Mouse (Mus musculus): ENCODE measurements at regions not wholly inside any gene's neighbourhood (a gene's known extent, or its start where the extent isn't known, plus 50 kb on each side); places are given as distances from the start of the nearest gene placed in this dataset.

DNA sequence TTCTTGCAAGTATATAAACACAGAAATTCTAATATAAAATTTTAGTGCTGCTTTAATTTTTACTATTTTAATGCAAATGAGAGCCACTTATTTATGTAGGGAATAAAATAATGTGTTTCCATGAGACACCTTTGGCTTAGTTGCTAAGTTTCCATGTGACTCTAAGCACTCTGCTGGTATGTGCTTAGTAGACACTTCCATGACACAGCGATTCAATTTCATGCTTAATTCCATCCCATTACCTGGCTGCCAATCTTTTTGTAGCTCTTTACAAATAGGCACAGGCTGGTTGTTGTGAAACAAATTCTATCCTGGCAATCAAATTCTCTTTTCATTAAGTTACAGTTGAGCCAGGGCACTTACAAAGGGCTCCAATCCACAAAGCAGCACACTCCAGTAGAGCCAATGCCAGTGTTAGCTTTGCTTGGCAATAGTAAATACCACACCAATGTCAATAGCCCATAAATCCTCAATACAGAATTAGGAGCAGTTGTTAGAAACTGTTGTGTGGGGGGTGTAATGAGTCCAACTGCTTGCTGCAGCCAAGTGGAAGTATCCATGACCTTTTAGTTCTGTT, 1841.0 kb upstream of the Flrt2 start:
- TF ChIP-seq MYOD1 (IDR thresholded peaks at IDR 0.05; ENCODE audit: control insufficient read depth in 1 of 3, insufficient read length in 2 of 3, low read depth in 2 of 3) (no peak), REST (IDR thresholded peaks at IDR 0.05; ENCODE audit: insufficient read depth, insufficient read length) (no peak), POLR2AphosphoS2 (IDR thresholded peaks at IDR 0.05; ENCODE audit: insufficient read length, low read depth) (no peak), USF1 (IDR thresholded peaks at IDR 0.05; ENCODE audit: low read depth) (no peak), POLR2A (IDR thresholded peaks at IDR 0.05; ENCODE audit: insufficient read length, low read depth) (no peak)

Measured in myocyte (in vitro differentiated cells).